Mouse (Mus musculus) lung, embryonic 14.5 days (tissue): Measurements from ENCODE around the gene Tnni3k. TPM values are rescaled to one million over a fixed set of nuclear protein-coding genes. Genes with fewer than 3 reads are reported as not detected.

Experiments
- ATAC-seq: fragments of 200-750 bp; cut with Nextera tagmentation; 2 replicates; pipeline ENCODE4 v1.8.0; 2017; ENCODE audit warnings: mild to moderate bottlenecking, moderate TSS enrichment, moderate library complexity; ENCODE audit not compliant: insufficient read depth
- DNase-seq: peaks from one replicate; pipeline ENCODE4 v3.0.0-alpha.2; 2015
- H3K27ac ChIP-seq: fragments of 300-500 bp; sonication (generic); 2 replicates; pipeline ENCODE4 v1.5.1; 2014; ENCODE audit warnings: low read depth, mild to moderate bottlenecking, moderate library complexity
- H3K27me3 ChIP-seq: fragments of 300-500 bp; sonication (generic); 2 replicates; pipeline ENCODE4 v1.6.1; 2014; ENCODE audit warnings: low read length, control low read depth; ENCODE audit not compliant: insufficient read depth
- H3K36me3 ChIP-seq: fragments of 300-500 bp; sonication (generic); 2 replicates; pipeline ENCODE4 v1.6.1; 2014; ENCODE audit warnings: control low read depth; ENCODE audit not compliant: insufficient read depth
- H3K4me1 ChIP-seq: fragments of 300-500 bp; sonication (generic); 2 replicates; pipeline ENCODE4 v1.6.1; 2014; ENCODE audit warnings: antibody characterized with exemption, control low read depth; ENCODE audit not compliant: insufficient read depth
- H3K4me2 ChIP-seq: fragments of 300-500 bp; sonication (generic); 2 replicates; pipeline ENCODE4 v1.6.1; 2014; ENCODE audit warnings: mild to moderate bottlenecking
- H3K4me3 ChIP-seq: fragments of 300-500 bp; sonication (generic); 2 replicates; pipeline ENCODE4 v1.5.1; 2014; ENCODE audit warnings: low read depth, low read length
- H3K9ac ChIP-seq: fragments of 300-500 bp; sonication (generic); 2 replicates; pipeline ENCODE4 v1.6.1; 2014
- H3K9me3 ChIP-seq: fragments of 300-500 bp; sonication (generic); 2 replicates; pipeline ENCODE4 v1.6.1; 2016; ENCODE audit warnings: low read depth, low read length, control low read depth
- CTCF ChIP-seq: IDR thresholded peaks from 2 replicates; pipeline ENCODE4 v1.5.1; 2016; ENCODE audit warnings: antibody characterized with exemption, low read depth
- WGBS: fragments of 180-500 bp; shearing (Covaris S2); extraction: QIAGEN DNeasy Blood & Tissue Kit; methylation state at CpG from one replicate; pipeline ENCODE4 v1.1.7; 2014; 5-methylcytosine and 5-hydroxymethylcytosine counted together
- polyA plus RNA-seq: library from polyadenylated mRNA; unstranded; fragments of >200 nt; fragmentation: Nextera tagmentation; extraction: Ambion mirVana; gene quantifications from 2 replicates; pipeline ENCODE4 v1.2.1, GENCODE M21; 2014

The Tnni3k gene
- polyA plus RNA-seq, 1 experiment from 2014 or later, result not detected

GRCm38 (mm10) chr3:154755225-154755624, 300.0 kb downstream of the Tnni3k start:
- H3K9ac ChIP-seq, result no peak overlapping the region
- TF ChIP-seq CTCF, result no peak
- H3K9me3 ChIP-seq, result no peaks in the 10 kb centered on the region
- WGBS, result 84% methylated on average over 3 of the region's 3 CpGs
- H3K27ac ChIP-seq, result no peak overlapping the region
- no peaks in the 10 kb centered on the region for H3K36me3 ChIP-seq
- H3K4me2 ChIP-seq, result no peak overlapping the region
- H3K4me3 ChIP-seq, result no peak overlapping the region
- H3K27me3 ChIP-seq, result no peaks in the 10 kb centered on the region
- DNase-seq (no peak), ATAC-seq (no peak)
- no peaks in the 10 kb centered on the region for H3K4me1 ChIP-seq

- H3K36me3 ChIP-seq, result no peaks in the 10 kb centered on the region
- no peak overlapping the region for H3K4me3 ChIP-seq
- 35% methylated on average over 3 of the region's 3 CpGs for WGBS
- H3K9ac ChIP-seq, result no peak overlapping the region
- no peaks in the 10 kb centered on the region for H3K4me1 ChIP-seq
- H3K9me3 ChIP-seq, result no peaks in the 10 kb centered on the region
- DNase-seq, result peak; percentile 8
- H3K4me2 ChIP-seq, result no peak overlapping the region
- no peak overlapping the region for H3K27ac ChIP-seq
- no peak for TF ChIP-seq CTCF
- H3K27me3 ChIP-seq, result no peaks in the 10 kb centered on the region
- ATAC-seq, result no peak; the same call in 1 of the 2 replicates
Measured at GRCm38 (mm10) chr3:154754505-154754904, 300.7 kb downstream of the Tnni3k start.

GRCm38 (mm10) chr3:154744317-154744716, 310.9 kb downstream of the Tnni3k start:
- Histone ChIP-seq H3K9me3 (no peaks in the 10 kb centered on the region), H3K27ac (no peak overlapping the region), H3K9ac (no peak overlapping the region), H3K4me2 (no peak overlapping the region), H3K4me3 (no peak overlapping the region), H3K4me1 (no peaks in the 10 kb centered on the region), H3K36me3 (no peaks in the 10 kb centered on the region), H3K27me3 (no peaks in the 10 kb centered on the region)
- ATAC-seq (no peak), DNase-seq (no peak)
- WGBS, result 90% methylated on average over 2 of the region's 2 CpGs
- no peak for TF ChIP-seq CTCF

- TF ChIP-seq CTCF, result no peak
- Histone ChIP-seq H3K9me3 (no peaks in the 10 kb centered on the region), H3K36me3 (no peaks in the 10 kb centered on the region), H3K4me2 (no peak overlapping the region), H3K4me1 (no peaks in the 10 kb centered on the region), H3K9ac (no peak overlapping the region), H3K27ac (no peak overlapping the region), H3K4me3 (no peak overlapping the region), H3K27me3 (no peaks in the 10 kb centered on the region)
- WGBS, result 62% methylated on average over 5 of the region's 5 CpGs
- no peak for ATAC-seq
- DNase-seq, result no peak
Measured at GRCm38 (mm10) chr3:154742927-154743326, 312.3 kb downstream of the Tnni3k start.

GRCm38 (mm10) chr3:154741496-154741895, 313.7 kb downstream of the Tnni3k start:
- DNase-seq (no peak), ATAC-seq (no peak)
- H3K4me2 ChIP-seq, result no peak overlapping the region
- H3K9ac ChIP-seq, result no peak overlapping the region
- H3K27me3 ChIP-seq, result no peaks in the 10 kb centered on the region
- H3K36me3 ChIP-seq, result no peaks in the 10 kb centered on the region
- H3K9me3 ChIP-seq, result no peaks in the 10 kb centered on the region
- no peak overlapping the region for H3K27ac ChIP-seq
- WGBS, result 71% methylated on average over 5 of the region's 5 CpGs
- H3K4me1 ChIP-seq, result no peaks in the 10 kb centered on the region
- TF ChIP-seq CTCF, result no peak
- H3K4me3 ChIP-seq, result no peak overlapping the region

Other genes starting within 250 kb of the Tnni3k start
- gene Fpgt, start 38.0 kb upstream of the Tnni3k start, polyA plus RNA-seq, result 12.7 and 15.9 TPM in 2 replicates
- gene Lrriq3, start 38.0 kb upstream of the Tnni3k start, polyA plus RNA-seq, result 0.67 and 0.70 TPM in 2 replicates